Mouse (Mus musculus) midbrain, embryonic 15.5 days (tissue): ENCODE results near the gene Eif4e. TPM values are rescaled to one million over a fixed set of nuclear protein-coding genes. Genes with fewer than 3 reads are reported as not detected.
A peak's percentile ranks its signal among the peaks of the same experiment; 100 is the strongest.
"Not testable (repeated sequence)": the region's sequence is repeated elsewhere in the genome, so short reads cannot be mapped to it uniquely, and the experiment has no call there.

Source experiments
- ATAC-seq: fragments of 200-750 bp; cut with Nextera tagmentation; replicated peaks from 2 replicates; pipeline ENCODE4 v1.8.0; 2017; ENCODE audit warnings: moderate TSS enrichment
- H3K27ac ChIP-seq: fragments of 300-500 bp; sonication (generic); 2 replicates; pipeline ENCODE4 v1.5.1; 2015; ENCODE audit warnings: mild to moderate bottlenecking, inconsistent platforms
- H3K27me3 ChIP-seq: fragments of 300-500 bp; sonication (generic); replicated peaks from 2 replicates; pipeline ENCODE4 v1.6.1; 2015; ENCODE audit warnings: inconsistent platforms
- H3K36me3 ChIP-seq: fragments of 300-500 bp; sonication (generic); replicated peaks from 2 replicates; pipeline ENCODE4 v1.6.1; 2015; ENCODE audit warnings: inconsistent platforms
- H3K4me1 ChIP-seq: fragments of 300-500 bp; sonication (generic); 2 replicates; pipeline ENCODE4 v1.6.1; 2015; ENCODE audit warnings: inconsistent platforms
- H3K4me2 ChIP-seq: fragments of 300-500 bp; sonication (generic); 2 replicates; pipeline ENCODE4 v1.6.1; 2015; ENCODE audit warnings: inconsistent platforms, mild to moderate bottlenecking, moderate library complexity
- H3K4me3 ChIP-seq: fragments of 300-500 bp; sonication (generic); 2 replicates; pipeline ENCODE4 v1.5.1; 2015; ENCODE audit warnings: mild to moderate bottlenecking, inconsistent platforms
- H3K9ac ChIP-seq: fragments of 300-500 bp; sonication (generic); 2 replicates; pipeline ENCODE4 v1.6.1; 2015; ENCODE audit warnings: mild to moderate bottlenecking, inconsistent platforms
- H3K9me3 ChIP-seq: fragments of 300-500 bp; sonication (generic); 2 replicates; pipeline ENCODE4 v1.6.1; 2016; ENCODE audit warnings: inconsistent platforms
- WGBS: fragments of 180-500 bp; shearing (Covaris S2); methylation state at CpG from one replicate; pipeline ENCODE4 v1.1.7; 2015; ENCODE audit warnings: mixed read lengths; 5-methylcytosine and 5-hydroxymethylcytosine counted together
- polyA plus RNA-seq: library from polyadenylated mRNA; unstranded; fragments of >200 nt; fragmentation: Nextera tagmentation; extraction: Ambion mirVana; gene quantifications from 2 replicates; pipeline ENCODE4 v1.2.1, GENCODE M21; 2015

Eif4e gene
- polyA plus RNA-seq, 1 experiment from 2014 or later: 364 TPM

DNA sequence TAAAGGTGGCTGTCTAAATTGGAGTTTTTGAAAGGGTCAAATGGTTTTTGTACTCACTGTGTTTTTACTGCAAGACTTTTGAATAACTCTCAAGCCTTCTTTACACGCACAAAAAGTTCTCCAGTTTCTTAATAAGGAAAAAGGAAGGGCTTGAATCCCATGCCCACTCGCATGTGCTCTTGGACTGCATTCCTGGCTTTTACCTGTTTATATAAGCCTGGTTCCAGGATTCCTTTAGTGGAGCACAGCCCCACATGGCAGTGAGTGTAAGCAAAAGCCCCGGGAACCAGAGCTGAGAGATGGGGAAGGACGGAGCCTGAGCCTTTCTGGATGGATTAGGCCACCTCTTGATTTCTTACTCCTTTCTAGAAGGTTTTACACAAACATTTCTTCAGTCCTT, 23.1 kb downstream of the Eif4e start:
- H3K9me3 ChIP-seq: no peaks in the 10 kb centered on the region
- H3K27me3 ChIP-seq: no peaks in the 10 kb centered on the region
- peaks cover 12% of the 10 kb centered on the region for H3K36me3 ChIP-seq
- WGBS: 88% methylated on average over 4 of the region's 4 CpGs
- no peak overlapping the region for H3K4me3 ChIP-seq
- no peak overlapping the region for H3K4me2 ChIP-seq
- H3K9ac ChIP-seq: no peak overlapping the region
- no peak overlapping the region for H3K27ac ChIP-seq
- no peak for ATAC-seq
- H3K4me1 ChIP-seq: no peaks in the 10 kb centered on the region

DNA sequence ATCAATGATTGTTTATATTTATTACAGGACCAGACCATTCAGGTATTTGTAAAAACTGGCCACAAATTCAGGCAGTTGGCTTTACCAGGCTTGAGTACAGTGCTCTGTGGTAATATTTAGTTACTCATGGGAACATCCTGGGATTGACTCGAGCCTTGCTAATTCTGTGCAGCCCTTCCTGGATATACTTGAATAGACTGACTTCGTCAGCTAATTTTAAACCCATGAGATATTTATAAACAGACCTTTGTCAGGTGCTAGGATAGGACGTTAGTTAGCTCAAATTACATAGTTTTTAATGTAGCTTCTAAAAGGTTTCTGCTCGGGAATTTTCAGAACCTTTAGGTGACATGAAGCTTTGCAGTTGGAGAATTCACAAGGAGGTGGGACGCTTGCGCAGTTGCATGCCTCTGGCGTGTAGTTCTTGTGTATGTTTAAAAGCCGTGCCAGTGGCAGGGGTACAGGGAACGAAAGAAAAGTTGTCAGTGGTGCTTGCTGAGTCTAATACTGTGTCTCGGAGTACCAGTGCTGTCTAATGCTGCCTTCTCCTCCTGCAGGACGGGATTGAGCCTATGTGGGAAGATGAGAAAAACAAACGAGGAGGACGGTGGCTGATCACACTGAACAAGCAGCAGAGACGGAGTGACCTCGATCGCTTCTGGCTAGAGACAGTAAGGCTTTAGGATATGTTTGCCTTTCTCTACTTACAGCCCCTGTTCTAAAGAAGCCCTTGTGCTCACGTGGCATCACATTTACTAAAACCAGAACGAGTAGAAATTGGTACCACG, 24.6 kb downstream of the Eif4e start:
- no peaks in the 10 kb centered on the region for H3K27me3 ChIP-seq
- no peak overlapping the region for H3K4me3 ChIP-seq
- H3K9ac ChIP-seq: no peak overlapping the region
- H3K4me1 ChIP-seq: no peaks in the 10 kb centered on the region
- ATAC-seq: no peak
- 94% methylated on average over 19 of the region's 19 CpGs for WGBS
- peaks cover 12% of the 10 kb centered on the region for H3K36me3 ChIP-seq
- H3K9me3 ChIP-seq: no peaks in the 10 kb centered on the region
- no peak overlapping the region for H3K4me2 ChIP-seq
- no peak overlapping the region for H3K27ac ChIP-seq

DNA sequence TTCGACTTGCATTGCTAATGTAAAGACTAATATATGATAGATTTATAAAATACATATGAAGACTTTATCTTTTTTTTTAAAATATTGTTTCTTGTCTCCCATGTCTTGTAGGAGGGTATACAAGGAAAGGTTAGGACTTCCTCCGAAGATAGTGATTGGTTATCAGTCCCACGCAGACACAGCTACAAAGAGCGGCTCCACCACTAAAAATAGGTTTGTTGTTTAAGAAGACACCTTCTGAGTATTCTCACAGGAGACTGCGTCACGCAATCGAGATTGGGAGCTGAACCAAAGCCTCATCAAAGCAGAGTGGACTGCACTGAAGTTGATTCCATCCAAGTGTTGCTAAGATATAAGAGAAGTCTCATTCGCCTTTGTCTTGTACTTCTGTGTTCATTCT, 29.3 kb downstream of the Eif4e start:
- H3K27me3 ChIP-seq, H3K9me3 ChIP-seq, H3K27ac ChIP-seq, H3K4me3 ChIP-seq, ATAC-seq, H3K4me2 ChIP-seq, H3K4me1 ChIP-seq, H3K9ac ChIP-seq: not testable (repeated sequence)
- WGBS: 98% methylated on average over 8 of the region's 8 CpGs
- peaks cover 12% of the 10 kb centered on the region for H3K36me3 ChIP-seq

DNA sequence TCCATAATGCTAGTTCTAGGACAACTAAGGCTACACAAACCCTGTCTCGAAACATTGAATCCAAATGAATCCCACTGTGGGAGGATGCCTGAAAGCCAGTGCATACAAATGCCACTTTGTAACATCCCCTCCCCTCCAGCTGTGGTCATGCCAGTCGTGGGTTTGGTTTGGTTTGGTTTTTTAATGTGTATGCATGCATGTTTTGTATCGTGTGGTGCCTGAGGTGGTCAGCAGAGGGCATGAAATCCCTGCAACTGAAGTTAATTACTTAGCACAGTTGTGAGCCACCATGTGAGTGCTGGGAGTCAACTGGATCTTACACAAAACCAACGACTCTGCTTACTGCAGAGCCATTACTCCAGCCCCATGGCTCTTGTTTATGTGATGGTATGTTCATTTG, 32.5 kb downstream of the Eif4e start:
- ATAC-seq: peak; percentile 77; the same call in 1 of the 2 replicates
- H3K4me2 ChIP-seq: no peak overlapping the region
- H3K4me1 ChIP-seq: no peaks in the 10 kb centered on the region
- no peaks in the 10 kb centered on the region; the same call in 1 of the 2 replicates for H3K36me3 ChIP-seq
- H3K4me3 ChIP-seq: no peak overlapping the region
- H3K9ac ChIP-seq: no peak overlapping the region
- 54% methylated on average over 4 of the region's 4 CpGs for WGBS
- no peak overlapping the region for H3K27ac ChIP-seq
- H3K9me3 ChIP-seq: no peaks in the 10 kb centered on the region
- H3K27me3 ChIP-seq: no peaks in the 10 kb centered on the region

- Histone ChIP-seq H3K36me3 (no peaks in the 10 kb centered on the region; the same call in 1 of the 2 replicates), H3K4me2 (no peak overlapping the region), H3K4me1 (no peaks in the 10 kb centered on the region), H3K27me3 (no peaks in the 10 kb centered on the region), H3K9ac (no peak overlapping the region), H3K4me3 (no peak overlapping the region), H3K27ac (no peak overlapping the region), H3K9me3 (no peaks in the 10 kb centered on the region)
- no peak for ATAC-seq
- WGBS: 77% methylated on average over 5 of the region's 5 CpGs
Observed at GRCm38 (mm10) chr3:138560242-138560641, 34.3 kb downstream of the Eif4e start.

DNA sequence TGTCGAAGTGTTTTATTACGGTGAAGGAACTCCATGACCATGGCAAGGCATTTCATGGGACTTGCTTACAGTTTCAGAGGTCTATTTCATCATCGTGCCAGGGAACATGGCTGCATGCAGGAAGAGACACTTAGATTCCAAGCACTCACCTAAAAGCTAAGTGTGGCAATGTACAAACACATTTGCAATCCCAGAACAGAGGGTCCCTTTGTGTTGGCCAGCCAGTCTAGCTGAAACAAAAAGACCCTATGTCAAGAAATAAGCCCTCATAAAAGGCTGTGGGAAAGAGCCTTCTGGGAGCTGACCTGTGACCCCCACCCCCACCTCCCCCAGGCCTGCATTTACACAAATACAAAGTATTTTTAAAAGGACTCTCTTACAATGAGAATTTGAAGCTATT, 34.9 kb downstream of the Eif4e start:
- no peaks in the 10 kb centered on the region; the same call in 1 of the 2 replicates for H3K36me3 ChIP-seq
- ATAC-seq: no peak
- 86% methylated on average over 3 of the region's 3 CpGs for WGBS
- H3K27me3 ChIP-seq: no peaks in the 10 kb centered on the region
- no peak overlapping the region for H3K4me3 ChIP-seq
- H3K4me1 ChIP-seq: no peaks in the 10 kb centered on the region
- H3K27ac ChIP-seq: no peak overlapping the region
- H3K9me3 ChIP-seq: no peaks in the 10 kb centered on the region
- no peak overlapping the region for H3K4me2 ChIP-seq
- no peak overlapping the region for H3K9ac ChIP-seq

DNA sequence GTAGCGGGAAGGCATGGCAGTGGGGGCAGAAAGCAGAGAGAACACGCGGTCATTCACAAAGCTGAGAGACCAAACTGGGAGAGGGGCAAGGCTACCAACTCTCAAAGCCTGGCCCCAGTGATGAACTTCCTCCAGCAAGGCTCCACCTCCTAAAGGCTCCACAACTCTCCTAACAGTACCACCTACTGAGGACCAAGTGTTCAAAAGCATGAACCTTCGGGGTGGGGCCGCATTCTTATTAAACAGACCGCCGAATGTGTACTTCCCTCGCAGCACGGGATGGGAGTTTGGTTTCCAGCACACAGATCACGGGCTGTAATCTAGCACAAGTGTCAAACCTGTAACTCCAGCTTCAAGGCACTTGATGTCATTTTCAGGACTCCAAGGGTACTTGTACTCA, 52.9 kb downstream of the Eif4e start:
- Histone ChIP-seq H3K9ac (no peak overlapping the region), H3K27me3 (no peaks in the 10 kb centered on the region), H3K9me3 (no peaks in the 10 kb centered on the region), H3K36me3 (no peaks in the 10 kb centered on the region), H3K4me2 (no peak overlapping the region), H3K27ac (no peak overlapping the region), H3K4me3 (no peak overlapping the region), H3K4me1 (no peaks in the 10 kb centered on the region)
- 90% methylated on average over 10 of the region's 10 CpGs for WGBS
- ATAC-seq: no peak

DNA sequence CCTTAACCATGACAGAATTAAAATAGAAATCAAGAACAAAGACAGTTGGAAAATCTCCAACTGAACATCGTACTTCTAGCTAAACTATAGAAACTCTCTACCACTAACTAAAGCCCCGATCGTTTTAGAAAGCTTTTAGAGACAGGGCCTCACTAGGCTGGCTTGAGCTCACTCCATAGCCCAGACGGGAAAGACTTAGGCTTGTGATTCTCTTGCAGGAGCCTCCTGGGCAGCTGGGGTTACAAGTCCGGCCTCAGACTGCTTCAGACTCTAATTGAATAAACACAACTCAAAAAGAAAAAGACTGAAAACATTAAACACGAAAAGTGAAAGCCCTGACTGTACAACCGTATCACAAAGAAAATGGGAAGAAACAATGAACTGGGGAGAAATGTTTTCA, 60.2 kb downstream of the Eif4e start:
- Histone ChIP-seq H3K9me3 (no peaks in the 10 kb centered on the region), H3K27me3 (no peaks in the 10 kb centered on the region), H3K36me3 (no peaks in the 10 kb centered on the region), H3K9ac (no peak overlapping the region), H3K27ac (no peak overlapping the region), H3K4me1 (no peaks in the 10 kb centered on the region), H3K4me3 (no peak overlapping the region), H3K4me2 (no peak overlapping the region)
- 55% methylated on average over 7 of the region's 7 CpGs for WGBS
- no peak for ATAC-seq

GRCm38 (mm10) chr3:138587137-138587536, 61.2 kb downstream of the Eif4e start:
- WGBS: 87% methylated on average over 4 of the region's 4 CpGs
- no peak overlapping the region for H3K9ac ChIP-seq
- no peak for ATAC-seq
- no peaks in the 10 kb centered on the region for H3K27me3 ChIP-seq
- no peak overlapping the region for H3K4me2 ChIP-seq
- H3K4me1 ChIP-seq: no peaks in the 10 kb centered on the region
- no peak overlapping the region for H3K4me3 ChIP-seq
- H3K9me3 ChIP-seq: no peaks in the 10 kb centered on the region
- no peak overlapping the region for H3K27ac ChIP-seq
- no peaks in the 10 kb centered on the region for H3K36me3 ChIP-seq

DNA sequence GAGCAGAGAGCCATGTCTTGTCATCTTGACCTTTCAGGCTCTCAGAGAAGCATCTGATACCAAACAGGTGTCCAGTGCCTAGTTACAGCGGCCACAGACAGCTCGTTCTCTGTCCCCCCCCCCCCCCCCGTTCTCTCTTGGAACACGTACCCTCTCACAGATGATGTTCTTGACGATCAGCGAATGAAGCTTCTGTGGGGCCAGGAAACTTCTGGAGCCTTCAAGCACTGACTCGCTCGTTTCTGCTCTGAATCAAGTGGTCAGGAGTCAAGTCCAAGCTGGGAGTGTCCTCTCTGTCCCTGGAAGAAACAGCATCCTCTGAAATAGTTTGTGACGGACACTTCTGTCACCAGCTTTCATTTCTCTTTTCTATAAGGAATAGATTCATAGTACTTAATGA, 62.0 kb downstream of the Eif4e start:
- H3K27me3 ChIP-seq: no peaks in the 10 kb centered on the region
- H3K27ac ChIP-seq: no peak overlapping the region
- H3K4me2 ChIP-seq: no peak overlapping the region
- no peaks in the 10 kb centered on the region for H3K36me3 ChIP-seq
- H3K9ac ChIP-seq: no peak overlapping the region
- no peaks in the 10 kb centered on the region for H3K4me1 ChIP-seq
- no peaks in the 10 kb centered on the region for H3K9me3 ChIP-seq
- no peak overlapping the region for H3K4me3 ChIP-seq
- WGBS: 94% methylated on average over 9 of the region's 9 CpGs
- ATAC-seq: no peak

DNA sequence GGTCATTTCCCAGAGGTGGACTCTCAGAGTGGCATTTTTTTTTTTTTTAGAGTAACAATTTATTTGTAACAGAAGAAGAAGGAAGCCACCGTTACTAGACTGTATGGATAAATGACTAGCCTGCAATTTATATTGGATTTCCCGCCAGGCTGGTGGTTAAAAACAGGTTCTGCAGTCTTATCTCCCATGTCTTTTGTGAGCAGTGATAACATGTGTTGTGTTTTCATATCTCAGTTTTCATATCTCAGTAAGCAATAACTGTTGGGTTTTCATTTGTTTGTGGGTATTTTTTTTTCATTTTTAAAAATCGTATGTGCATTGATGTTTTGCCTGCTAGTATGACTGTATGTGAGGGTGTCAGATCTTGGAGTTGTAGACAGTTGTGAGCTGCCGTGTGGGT, 65.0 kb downstream of the Eif4e start:
- H3K4me3 ChIP-seq: no peak overlapping the region
- no peak overlapping the region for H3K9ac ChIP-seq
- H3K4me1 ChIP-seq: no peaks in the 10 kb centered on the region
- H3K27me3 ChIP-seq: no peaks in the 10 kb centered on the region
- no peaks in the 10 kb centered on the region for H3K36me3 ChIP-seq
- H3K27ac ChIP-seq: no peak overlapping the region
- 93% methylated on average over 4 of the region's 4 CpGs for WGBS
- ATAC-seq: no peak
- H3K4me2 ChIP-seq: no peak overlapping the region
- H3K9me3 ChIP-seq: no peaks in the 10 kb centered on the region

DNA sequence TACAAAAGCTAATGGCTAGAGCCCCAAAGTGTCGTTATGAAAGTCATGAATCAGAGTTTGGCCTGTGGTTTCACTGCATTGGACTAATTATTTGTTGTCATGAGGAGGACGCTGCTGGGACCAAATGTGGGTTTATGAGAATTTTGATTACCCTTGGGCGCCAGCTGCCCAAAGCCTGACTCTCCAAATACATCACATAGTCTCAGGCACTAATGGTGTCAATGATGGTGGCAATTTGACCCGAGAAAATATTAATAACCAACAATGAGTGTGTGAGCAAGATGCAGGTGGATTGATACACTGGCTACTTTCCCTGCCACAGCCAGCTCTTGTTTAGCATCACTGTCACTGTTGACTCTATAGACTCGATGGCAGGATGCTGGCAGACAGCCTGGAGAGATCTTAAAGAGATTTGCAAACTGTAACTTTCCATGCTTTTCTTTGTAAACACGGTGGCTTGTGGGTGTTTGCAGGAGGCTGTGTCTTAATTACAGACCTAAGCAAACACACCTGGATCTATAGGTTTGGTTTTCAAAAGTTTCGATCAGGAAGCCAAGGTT, 65.9 kb downstream of the Eif4e start:
- Histone ChIP-seq H3K27me3 (no peaks in the 10 kb centered on the region), H3K4me1 (no peaks in the 10 kb centered on the region), H3K36me3 (no peaks in the 10 kb centered on the region), H3K4me3 (no peak overlapping the region), H3K9me3 (no peaks in the 10 kb centered on the region), H3K9ac (no peak overlapping the region), H3K27ac (no peak overlapping the region), H3K4me2 (no peak overlapping the region)
- WGBS: 75% methylated on average over 7 of the region's 7 CpGs
- no peak for ATAC-seq

DNA sequence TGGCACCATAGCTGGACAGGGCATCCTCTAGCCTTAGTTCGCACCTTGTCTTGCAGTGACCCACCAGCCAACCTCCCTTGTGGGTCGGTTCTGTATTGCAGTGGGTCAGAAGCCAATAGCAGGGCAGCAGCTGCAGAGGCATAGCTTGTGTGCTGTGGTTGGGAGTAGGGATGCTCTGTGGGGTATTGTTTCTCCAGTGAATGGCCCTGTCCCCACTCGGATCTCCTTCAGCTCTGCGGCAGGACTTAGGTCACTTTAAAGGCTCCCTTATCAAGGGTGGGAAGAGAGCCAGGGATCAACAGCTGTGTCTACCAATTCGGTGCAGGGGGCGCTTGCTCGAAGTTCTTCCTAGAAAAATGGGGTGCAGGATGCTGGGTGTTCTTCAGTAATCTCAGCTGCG, 67.2 kb downstream of the Eif4e start:
- H3K4me3 ChIP-seq: no peak overlapping the region
- ATAC-seq: no peak
- H3K9me3 ChIP-seq: no peaks in the 10 kb centered on the region
- no peaks in the 10 kb centered on the region for H3K36me3 ChIP-seq
- H3K4me1 ChIP-seq: no peaks in the 10 kb centered on the region
- H3K4me2 ChIP-seq: no peak overlapping the region
- no peaks in the 10 kb centered on the region for H3K27me3 ChIP-seq
- H3K9ac ChIP-seq: no peak overlapping the region
- WGBS: 89% methylated on average over 8 of the region's 8 CpGs
- no peak overlapping the region for H3K27ac ChIP-seq
